Mouse (Mus musculus): ENCODE measurements around the gene Cep128.

Cep128 gene

DNA sequence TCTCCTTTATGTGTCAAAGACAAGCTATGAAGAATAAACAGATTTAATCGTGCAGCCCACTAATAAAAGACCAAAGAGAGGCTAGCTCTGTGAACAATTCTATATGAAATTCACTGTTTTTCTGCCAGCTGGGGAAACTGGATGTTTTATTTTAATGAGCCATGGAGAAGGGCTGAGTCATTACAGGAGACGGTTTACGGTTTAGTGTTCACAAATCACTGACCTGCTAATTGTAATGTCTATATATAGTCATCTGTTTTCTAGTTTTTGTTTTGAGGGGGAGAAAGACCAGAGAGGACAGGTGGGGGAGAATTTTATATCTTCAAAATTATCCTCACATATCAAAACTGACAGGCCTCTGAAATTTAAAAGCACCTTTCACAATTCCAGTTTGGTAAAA is 212.6 kb downstream of the Cep128 start:
- no peak for DNase-seq

DNA sequence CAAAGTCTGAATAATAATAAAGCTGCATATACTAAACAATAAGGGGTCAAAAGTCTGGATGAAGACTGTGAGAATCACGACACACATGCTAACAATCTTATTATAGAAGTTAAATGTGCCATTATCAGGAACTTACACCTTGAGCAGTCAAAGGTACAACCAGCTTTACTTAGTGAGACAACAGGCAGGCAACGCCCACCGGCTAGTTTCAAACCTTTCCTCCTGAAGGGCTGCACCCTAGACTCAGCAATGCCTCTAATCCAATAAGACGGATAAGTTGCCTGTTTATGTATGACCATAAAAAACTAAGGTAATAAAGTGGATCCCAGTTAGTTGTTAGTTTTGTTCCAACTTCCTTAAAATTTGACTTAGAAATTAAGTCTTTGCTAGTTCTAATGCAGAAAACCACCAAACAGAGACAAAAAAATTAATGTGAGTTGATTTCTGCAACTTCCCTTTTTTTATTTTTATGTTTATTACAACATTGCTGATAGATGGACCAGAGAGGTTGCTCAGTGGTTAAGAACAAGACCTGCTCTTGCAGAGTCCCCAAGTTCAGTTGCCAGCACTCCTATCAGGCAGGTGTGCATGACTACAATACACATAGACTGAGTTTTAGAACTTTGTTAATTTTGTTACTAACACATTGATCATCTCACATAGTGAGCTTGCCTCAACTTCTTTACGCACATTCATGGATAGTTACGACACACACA is 223.0 kb downstream of the Cep128 start:
- no peak for DNase-seq

DNA sequence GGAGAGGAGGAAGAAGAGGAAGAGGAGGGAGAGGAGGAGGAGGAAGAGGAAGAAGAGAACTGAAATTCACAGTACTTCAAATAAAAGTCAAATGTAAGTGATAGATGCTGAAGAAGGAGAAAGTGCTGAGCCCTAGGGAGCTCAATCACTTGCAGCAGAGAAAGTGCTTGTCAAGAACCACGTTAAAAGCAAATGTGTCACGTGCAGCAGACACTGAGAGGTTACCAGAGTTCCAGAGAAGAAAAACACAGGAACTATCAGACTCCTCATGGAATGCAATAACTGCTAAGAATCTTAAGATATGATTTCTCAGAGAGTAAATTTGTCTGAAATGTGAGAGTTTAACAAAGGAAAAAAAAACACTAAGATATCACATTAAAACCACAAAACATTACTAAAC is 225.7 kb downstream of the Cep128 start:
- no peak for DNase-seq

DNA sequence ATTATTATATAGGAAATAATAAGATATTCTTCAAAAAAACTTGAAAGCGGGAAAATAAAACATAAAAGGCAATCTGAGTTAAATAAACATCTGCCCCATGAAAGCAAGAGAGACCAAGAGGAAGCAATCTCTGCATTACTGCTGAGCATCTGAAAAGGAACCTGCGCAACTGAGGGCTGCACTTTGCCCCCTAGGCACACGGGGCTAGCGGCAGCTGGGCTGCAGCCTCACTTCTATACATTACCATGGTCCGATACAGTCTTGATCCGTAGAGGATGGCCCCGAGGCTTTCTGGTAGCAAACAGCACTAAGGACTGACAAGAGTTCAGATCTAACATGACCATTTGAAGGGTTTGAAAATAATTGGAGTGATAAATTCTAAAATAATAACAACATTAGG is 230.2 kb downstream of the Cep128 start:
- no peak for DNase-seq

DNA sequence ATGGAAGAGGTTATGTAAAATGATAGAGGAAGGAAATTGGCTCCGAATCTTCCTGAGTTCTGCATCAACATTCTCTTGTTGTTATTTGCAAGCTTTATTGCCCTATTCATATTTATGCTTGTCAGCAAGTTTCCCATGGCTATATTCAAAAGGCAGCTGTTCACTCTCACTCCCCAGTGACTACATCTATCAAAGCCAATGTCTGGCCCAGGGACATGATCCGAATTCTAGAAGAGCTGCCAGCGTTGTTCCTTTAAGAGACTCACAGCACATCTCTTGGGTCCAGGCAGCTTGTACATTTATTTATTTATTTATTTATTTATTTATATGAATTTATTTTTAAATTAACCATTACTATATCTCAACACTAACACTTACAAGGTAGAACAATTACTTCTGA is 235.1 kb downstream of the Cep128 start:
- DNase-seq = no peak

DNA sequence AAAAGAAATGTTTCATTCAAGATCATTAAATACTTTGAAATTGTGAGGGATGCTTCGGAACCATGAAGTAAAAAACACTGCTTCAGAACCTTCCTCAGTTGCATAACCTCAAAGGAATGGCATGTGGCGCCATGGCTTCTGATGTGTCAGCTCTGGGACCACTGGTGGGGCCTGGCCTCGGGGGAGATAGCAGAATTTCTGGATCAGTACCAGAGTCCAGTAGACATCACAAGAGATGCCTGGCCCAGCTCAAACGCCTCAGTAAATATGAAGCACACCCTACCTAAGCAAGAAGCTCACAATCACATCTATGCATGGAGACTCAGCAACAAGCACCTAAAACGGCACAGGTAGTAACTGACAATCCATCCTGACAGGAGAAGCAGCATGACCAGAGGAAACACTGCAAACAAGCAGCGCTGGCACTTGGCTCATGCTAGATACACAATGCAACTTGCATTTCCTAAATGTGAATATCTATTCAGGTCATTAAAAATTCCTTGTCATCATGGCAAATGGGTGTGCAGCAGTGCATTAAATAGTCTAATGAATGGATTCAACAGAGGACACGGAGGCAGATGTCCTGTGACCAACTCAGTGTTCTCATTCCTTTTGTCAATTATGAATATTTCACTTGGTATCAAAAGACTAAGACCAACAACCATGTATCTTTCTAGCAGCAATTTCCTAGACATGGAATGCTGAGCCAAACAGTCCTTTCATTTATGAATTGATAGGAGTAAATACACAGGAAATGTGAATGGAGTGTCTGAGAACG is 249.3 kb downstream of the Cep128 start:
- no peak for DNase-seq

DNA sequence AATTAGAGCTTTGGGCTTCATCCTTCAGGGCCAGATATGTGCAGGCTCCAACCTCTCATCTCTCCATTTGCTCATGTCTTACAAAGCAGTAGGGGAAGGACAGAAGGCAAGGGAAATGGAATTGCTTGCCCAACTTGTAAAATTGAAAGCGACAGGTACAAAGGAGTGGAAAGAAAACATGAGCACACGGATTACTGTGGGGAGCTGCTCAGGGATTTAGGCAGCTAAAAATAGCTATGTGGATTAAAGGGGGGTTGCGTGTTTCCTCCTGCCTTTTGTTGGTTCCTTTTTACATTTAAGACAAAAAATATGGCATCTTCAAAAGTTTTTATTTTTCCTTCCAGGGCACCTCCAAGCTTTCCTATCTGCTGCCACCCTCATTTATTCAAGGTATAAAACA is 269.2 kb downstream of the Cep128 start:
- no peak for DNase-seq

DNA sequence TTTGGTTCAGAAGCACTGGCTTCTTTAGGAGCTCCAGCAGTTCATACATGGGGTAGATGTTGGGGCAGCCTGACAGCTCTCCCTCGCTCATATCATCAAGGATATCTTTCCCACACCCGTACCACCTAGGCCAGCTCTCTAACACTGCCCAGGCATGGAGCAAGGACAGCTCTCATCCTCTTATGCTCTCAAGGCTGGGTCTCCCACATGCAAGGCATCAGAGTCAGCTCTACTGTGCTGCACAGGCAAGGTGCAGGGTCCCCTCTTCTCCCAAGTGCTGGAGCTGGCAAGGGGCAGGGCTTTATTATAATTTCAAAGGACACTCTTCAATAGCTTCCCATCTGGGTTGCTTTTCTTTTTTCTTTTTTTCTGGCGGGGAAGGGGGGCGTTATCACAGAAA is 280.9 kb downstream of the Cep128 start:
- no peak for DNase-seq

DNA sequence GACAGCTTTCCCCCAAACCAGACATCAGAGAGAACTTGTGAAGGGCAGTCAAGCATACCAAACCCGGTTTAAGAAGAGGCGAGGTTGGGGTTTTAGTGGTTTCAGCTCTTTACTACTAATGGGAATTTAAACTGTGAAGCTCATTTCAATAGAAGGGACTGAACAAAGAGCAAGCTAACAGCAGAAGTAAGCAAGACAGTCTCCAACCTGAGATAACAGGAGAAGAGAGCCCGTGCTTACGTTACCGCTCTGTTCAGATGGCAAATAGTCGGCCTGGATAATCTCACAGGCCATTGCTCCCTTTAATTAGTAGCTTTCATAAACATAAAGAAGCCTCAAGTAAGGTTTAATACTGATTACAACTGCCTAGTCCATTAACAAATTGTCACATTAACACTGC is 286.3 kb downstream of the Cep128 start:
- DNase-seq = no peak

DNA sequence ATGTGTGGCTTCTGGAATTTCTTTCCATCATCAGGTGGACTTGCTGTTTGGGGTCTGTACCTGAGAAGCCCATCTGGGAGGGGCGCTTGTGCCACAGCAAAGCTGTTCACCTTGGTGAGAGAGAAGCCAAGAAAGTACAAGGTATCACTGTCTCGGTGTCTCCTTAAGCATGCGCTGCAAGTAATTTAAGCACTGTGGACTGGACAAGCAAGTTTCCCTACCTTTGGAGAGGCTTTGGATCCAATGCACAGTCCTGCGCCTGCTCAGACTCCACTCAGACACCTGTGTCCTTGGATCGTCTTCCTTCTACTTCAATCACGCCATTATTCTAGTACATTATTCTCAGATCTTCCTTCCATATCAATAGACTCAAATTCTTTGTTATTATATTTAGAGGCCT is 288.0 kb downstream of the Cep128 start:
- DNase-seq = no peak

DNA sequence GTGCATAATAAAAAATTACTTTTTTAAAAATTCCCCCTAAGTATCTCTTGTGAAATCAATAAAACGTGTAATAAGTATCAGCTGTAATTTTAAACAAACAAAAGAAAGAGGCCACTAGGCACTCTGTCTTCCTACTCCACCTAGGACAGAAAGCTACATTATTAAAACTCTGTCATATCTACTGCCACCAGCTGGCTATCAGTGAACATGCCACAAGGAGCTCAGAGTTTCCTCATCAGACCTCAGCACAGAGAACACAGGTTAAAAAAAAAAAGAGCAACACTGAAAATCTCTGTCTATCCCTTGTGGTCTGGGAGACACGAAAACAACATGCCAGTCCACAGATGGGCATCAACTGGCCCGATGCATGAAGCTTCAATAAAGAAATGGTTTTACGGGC is 295.9 kb downstream of the Cep128 start:
- no peak for DNase-seq

DNA sequence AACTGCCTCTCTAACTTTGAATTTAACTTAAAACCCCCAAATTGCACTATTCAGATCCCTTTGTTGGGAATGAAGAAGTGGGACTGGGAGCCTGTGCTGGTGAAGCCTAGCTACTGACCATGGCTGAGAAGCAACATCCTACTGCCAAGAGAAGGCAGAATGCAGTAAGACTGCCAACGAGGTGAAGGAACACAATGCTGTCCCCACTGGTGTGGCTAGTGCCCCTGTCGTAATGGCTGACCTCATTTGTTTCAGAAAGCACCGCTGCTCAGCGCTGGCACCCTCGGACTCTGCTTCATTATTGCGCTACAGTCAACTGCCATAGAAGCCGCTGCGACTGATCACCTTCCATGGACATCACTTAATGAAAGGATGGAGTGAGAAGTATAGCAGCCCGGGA is 298.2 kb downstream of the Cep128 start:
- DNase-seq = no peak

DNA sequence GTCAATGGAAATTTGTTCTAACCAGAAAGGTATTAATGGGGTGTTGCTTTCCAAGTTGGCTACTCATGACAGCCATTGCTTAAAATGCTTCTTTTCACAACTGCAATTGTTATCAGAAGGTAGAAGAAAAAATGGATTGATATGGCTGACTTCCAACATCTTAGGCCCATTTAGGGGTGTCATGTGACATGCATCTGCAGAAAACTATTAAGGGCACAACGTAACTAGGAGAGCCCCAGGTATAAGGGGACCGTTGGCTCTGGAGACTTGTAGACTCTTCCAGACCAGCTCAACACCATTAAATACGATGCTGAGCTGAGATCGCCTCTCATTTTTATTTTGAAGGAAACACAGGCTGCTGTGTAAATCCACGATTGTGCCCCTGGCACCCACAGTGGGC is 308.6 kb downstream of the Cep128 start:
- DNase-seq = no peak

DNA sequence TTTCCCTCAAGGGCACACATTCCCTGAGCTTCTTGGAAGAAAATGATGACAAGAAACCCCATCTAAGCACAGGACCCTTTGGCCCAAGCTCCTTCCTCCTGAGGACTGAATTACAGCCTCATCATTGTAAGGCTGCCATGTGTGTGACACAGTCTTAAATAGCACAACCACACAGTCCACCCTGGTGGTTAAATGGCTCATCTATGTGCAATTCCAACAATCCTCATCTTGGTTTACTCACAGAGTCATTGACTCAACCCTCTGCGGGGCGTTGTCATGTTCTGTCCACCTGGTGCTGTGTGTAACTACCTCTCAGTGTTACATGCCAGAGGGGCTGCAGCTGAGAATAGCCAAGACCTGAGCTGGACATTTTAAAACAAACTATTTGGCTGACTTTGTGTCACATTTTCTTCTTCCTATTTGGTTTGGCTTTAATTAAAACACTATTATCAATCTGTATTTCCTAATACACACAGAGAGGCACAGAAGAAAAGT is 313.6 kb downstream of the Cep128 start:
- DNase-seq = no peak

DNA sequence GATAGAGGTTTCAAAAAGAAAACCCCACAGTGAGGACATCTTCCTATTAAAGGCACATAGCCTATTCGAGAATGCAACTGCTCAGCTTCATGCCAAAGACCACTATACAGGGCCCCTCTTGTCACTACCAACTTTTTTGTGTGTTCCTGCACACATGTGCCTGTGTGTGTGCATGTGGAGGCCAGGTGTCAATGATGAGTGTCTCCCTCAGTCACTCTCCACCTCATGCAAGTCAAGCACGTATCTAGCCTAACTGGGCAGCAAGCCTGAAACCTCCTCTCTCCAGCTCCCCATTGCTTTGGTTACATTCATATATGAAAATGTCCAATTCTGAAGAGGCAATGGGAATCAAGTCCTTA is 317.1 kb downstream of the Cep128 start:
- DNase-seq = no peak

DNA sequence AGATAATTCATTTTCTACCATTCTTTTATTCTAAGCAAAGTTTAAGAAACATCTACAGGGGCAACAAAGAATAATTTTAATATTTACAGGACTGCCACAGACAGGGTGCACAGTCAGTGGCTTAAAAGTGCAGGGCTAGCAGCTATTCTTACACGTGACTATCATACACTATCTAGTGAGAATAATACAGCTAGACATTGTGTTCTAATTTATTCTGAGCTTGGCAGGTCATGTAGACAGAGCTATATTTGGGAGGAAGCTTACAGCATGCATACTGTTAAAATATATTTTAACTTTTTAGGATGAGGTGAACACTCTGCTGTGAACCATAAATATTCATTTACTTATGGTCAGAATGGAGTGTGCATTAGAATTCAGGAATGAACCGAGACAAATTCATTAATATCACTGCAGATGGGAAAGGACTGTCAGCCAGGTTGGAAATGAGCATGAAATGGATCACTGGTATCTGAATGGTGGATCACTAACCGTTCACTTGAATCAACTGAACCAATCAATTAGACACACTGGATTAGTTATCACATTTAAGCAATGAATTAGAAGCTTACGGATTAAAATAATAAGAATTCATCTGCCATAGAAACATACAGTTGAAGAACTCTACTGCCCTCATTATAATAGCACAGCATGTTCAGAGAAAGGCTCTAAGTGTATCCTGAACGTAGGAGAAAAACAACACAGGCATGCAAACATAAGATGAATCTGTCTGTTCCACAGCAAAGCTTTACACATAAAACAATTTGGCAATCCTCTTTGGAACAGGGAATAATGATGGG is 317.7 kb downstream of the Cep128 start:
- DNase-seq = no peak

DNA sequence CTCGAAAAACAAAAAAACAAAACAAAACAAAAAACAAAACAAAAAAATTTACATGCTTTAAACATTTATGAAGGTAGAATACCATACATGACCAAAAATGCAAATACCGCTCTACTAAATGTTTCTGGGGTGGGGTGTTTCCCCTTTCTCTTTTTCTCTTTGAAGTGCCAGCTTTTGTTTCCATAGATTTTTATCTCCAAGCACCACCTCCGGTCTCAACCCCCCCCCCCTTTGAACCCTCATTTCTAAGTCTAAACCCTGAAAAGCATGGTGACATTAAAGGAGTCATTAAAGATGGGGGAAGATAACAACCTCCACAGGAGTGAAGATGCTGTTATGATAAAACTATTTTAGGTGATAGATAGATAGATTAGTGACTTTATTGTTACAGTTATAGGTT is 318.8 kb downstream of the Cep128 start:
- DNase-seq = no peak

DNA sequence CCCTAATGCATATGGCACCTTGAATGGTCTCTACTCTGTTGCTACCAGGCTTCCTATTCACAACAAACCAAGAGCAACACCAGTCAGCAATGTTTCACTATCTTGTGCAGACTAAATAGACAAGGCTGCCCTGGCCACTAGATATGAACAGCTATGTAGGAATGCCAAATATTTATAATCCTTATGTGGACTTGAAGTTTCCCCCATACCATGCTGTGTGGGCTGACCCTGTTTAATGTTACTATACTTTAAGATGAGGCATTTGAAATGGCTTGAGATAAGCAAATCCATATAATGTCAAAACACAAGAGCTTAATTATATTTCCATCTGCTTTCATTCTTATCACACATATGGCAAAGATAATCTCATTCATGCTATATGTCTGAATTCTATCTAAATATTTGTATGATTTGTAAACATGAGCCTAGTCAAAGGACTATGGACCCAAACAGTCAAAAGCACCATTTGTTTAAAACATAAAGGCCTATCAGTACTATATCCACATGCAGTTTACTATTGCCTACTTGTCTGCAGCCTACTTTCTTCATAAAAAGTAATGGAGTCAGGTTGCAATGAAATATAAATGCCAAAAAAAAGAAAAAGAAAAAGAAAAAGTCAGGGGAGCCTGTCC is 319.7 kb downstream of the Cep128 start:
- no peak for DNase-seq

DNA sequence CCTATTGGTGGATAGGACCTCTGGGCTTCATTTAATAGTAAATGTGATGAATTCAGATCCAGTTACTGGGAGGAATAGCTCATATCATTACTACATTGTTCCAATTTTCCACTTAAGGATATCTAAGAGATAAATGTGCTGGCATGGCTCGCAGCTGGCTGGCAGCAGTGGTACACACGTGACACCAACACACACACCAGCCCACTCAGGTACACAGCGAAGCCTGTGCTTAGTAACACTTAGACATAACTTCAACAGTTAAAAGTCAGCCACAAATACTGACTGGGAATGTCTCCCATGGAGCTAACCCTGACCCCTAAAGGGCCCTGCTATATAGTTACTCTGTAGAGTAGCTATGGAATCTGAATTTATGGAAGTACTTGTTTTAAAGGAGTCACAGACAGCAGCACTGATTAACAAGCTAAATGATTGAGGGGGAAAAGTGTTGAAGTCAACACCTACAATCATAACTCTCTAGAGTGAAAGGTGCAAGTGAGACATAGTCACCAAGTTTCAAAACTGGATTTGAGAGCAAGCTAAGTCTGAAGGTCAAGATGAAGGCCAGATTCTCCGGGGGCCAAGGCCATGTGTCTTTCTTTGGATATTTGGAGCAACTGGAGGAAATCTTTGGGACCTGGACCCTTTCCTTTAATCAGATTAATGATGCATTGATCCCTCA is 320.7 kb downstream of the Cep128 start:
- DNase-seq = no peak

DNA sequence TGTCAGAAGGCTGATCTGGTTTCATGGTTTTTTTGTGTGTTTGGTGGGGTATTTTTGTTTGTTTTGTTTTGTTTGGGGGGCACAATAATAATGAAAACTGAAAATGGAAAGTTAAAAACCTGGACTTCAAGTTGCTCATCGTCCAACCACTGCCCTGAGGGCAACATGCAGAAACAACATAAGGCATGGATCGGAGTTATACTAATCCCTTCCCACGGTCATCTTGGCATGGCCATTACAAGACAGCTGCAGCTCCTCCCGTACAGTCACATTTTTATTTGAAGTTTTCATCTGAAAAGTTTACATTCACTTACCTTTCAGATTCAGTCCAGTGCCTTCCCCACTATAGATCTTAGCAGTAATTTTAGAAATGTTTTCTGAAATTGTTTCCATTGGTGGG is 321.5 kb downstream of the Cep128 start:
- DNase-seq = no peak

DNA sequence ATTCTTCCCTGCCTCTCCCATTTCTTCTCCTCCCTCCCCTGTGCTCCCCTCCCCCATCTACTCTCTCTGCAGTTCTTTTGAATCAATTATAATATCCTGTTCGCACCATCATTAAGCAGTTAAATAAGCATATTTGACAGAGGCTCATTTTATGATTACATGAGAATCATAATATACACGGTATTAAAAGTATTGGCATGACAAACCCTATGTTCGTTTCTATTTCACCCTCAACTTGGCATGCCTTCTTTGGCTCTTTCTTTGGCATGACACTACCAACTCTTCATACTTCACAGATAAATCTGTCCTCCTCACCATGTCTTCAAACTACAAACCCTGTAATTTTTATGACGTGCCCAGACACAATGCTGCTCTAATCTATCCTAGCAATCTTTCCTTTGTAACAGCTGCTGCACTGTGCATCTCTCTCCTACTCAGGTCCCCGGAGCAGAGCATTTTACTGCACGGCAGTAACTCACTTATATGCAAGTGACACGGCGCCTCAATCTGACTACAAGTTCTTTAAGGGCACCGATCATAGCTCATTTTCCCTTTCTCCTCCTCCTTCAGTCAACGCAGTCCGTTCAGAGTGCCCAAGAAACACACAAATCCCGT is 324.4 kb downstream of the Cep128 start:
- no peak for DNase-seq

DNA sequence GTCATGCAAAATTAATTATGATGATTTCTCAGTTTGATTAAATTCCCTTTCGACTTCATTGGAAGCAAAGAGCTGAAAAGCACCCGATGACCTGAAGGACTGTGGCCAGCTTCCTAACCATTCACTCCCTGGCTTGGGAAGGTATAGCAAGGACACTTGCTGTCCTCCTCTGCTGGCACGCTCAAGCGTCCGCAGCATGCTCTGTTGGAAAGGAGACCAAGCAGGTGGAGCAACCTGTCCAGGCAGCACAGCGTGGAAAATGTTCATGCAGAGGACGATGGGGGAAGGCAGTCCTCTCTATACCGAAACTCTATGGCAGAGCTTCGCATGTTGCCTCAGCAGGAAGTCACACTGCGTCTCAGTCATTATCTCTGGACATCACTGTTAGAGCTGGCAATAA is 327.3 kb downstream of the Cep128 start:
- no peak for DNase-seq
